Mouse (Mus musculus): ENCODE results near the gene Kcnh1.

DNA sequence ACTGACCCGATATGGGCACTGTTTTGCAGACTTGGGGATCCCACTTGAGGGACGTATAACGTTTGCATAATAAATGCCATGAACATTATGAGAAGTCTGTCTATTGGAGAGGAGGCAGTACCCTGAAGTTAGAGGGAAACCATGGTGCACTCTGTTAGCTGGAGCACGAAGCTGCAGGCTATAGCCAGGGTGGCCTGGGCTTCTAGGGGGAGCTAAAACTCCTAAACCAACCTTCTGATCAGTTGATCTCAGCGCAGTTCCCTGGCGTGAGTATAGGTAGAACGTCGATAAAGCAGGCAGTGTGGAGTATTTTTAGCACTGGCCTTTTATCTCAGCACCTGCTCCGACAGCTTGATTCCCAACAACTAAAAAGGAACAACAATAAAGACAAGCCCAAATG lies 2.1 kb downstream of the Kcnh1 start:
- TF ChIP-seq TAL1 (IDR thresholded peaks at IDR 0.05; ENCODE audit: low read length) (no peak), GATA1 (IDR thresholded peaks at IDR 0.05; ENCODE audit: low read length) (no peak)
